Mouse (Mus musculus): ENCODE measurements around the gene Ccdc78. TPM values are rescaled to one million over a fixed set of nuclear protein-coding genes. Genes with fewer than 3 reads are reported as not detected.
A peak's percentile ranks its signal among the peaks of the same experiment; 100 is the strongest.

Ccdc78 gene
- total RNA-seq, 2 experiments from 2014 or later = not detected

DNA sequence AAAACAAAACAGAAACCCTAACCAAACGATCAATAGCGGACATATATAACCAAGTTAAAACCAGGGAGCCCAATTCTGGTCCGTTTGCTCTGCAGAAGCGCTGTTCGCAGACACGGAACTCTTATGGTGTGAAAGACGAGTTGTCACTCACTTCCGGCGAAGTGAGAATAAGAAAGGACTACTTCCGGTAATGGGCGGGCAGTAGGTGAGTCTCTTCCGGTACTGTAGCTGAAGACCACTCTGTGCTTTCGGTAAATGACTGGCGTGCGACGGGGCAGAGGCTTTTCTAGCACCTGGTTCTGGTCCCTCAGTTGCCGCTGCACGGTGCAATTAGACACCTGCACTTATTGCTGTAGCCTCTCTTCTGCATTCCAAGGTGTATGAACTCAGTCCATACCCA is 37.1 kb downstream of the Ccdc78 start, which contains the start of gene Wdr24:
TSS of gene Wdr24 (plus strand) at position 176 of the 400 bp plus-strand sequence.
- DNase-seq (ENCODE audit: extremely low spot score in 1 of 2, low spot score in 2 of 2) = peak; percentile 77 to 78
- intact Hi-C loops (cut with DNase I) = no loop called here
- H3K27ac ChIP-seq = peak within 1 kb of the TSS; percentile 75
- H3K4me3 ChIP-seq = peak within 1 kb of the TSS; percentile 72
- TF ChIP-seq CTCF (IDR thresholded peaks at IDR 0.05) = no peak

DNA sequence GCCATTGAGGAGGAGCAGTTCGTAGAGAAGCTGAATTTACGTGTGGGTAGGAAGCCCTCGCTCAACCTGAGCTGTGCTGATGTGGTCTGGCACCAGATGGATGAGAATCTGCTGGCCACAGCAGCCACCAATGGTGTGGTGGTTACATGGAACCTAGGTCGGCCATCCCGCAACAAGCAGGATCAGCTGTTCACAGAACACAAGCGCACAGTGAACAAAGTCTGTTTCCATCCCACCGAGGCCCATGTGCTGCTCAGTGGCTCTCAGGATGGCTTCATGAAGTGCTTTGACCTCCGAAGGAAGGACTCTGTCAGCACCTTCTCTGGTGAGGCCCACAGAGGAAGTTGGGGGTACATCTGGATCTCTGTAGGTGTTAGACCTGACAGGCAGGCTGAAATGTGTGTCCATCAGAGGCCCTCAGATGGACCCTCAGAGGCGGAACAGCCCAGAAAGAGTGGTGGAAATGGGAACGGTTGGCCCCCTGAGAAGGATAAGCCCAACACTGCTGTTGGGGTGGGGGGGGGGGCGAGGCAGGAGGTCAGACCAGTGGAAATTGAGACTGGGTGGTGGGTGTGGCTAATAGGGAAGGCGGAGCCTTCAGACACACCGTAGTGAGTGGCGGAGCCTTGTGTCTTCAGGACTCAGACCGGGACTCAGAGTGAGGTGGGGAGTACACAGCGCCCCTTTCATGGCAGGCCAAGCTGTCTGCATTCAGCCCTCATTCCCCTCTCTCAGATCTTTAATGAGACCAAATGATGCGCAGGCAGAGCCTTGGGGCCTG is 38.2 kb downstream of the Ccdc78 start:
- DNase-seq (ENCODE audit: extremely low spot score in 1 of 2, low spot score in 2 of 2) = no peak
- Histone ChIP-seq H3K4me3 (peak overlapping the region; percentile 72), H3K27ac (no peak overlapping the region)
- TF ChIP-seq CTCF (IDR thresholded peaks at IDR 0.05) = no peak
- intact Hi-C loops (cut with DNase I) = no loop called here

- no peak for TF ChIP-seq CTCF (IDR thresholded peaks at IDR 0.05)
- DNase-seq (ENCODE audit: extremely low spot score in 1 of 2, low spot score in 2 of 2) = no peak
- Histone ChIP-seq H3K27ac (no peak overlapping the region), H3K4me3 (no peak overlapping the region)
- intact Hi-C loops (cut with DNase I) = no loop called here
Measured at GRCm38 (mm10) chr17:25825311-25825710, 38.9 kb downstream of the Ccdc78 start.

GRCm38 (mm10) chr17:25825984-25826570 is 39.7 kb downstream of the Ccdc78 start:
- intact Hi-C loops (cut with DNase I) = no loop called here
- H3K27ac ChIP-seq = no peak overlapping the region
- H3K4me3 ChIP-seq = no peak overlapping the region
- no peak for DNase-seq (ENCODE audit: extremely low spot score in 1 of 2, low spot score in 2 of 2)
- no peak for TF ChIP-seq CTCF (IDR thresholded peaks at IDR 0.05)

- intact Hi-C loops (cut with DNase I) = no loop called here
- DNase-seq (ENCODE audit: extremely low spot score in 1 of 2, low spot score in 2 of 2) = no peak
- TF ChIP-seq CTCF (IDR thresholded peaks at IDR 0.05) = no peak
- H3K4me3 ChIP-seq = no peak overlapping the region
- H3K27ac ChIP-seq = no peak overlapping the region
Measured at GRCm38 (mm10) chr17:25827011-25827410, 40.6 kb downstream of the Ccdc78 start.

DNA sequence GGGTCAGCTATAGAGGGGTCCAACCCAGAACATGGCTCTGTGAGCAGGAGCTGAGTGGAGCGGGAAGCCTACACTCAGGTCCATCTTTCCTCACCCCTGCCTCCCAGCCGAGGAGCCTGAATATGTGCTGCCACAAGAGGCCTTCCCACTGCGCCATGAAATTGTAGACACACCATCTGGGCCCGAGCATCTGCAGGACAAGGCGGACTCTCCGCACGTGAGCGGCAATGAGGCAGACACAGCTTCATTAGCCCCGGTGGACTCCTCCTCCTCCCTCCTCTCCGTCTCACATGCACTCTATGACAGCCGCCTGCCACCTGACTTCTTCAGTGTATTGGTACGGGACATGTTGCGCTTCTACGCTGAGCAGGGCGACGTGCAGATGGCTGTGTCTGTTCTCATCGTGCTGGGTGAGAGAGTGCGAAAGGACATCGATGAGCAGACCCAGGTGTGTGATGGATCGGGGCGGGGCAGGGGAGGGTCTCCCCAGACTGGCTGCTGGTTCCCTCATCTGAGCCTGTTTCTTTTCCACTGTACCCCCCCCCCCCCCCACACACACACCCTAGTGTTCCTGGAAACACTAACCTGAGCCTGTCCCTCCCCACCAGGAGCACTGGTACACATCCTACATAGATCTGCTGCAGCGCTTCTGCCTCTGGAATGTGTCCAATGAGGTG is 41.3 kb downstream of the Ccdc78 start:
- intact Hi-C loops (cut with DNase I) = no loop called here
- no peak for DNase-seq (ENCODE audit: extremely low spot score in 1 of 2, low spot score in 2 of 2)
- no peak overlapping the region for H3K27ac ChIP-seq
- no peak for TF ChIP-seq CTCF (IDR thresholded peaks at IDR 0.05)
- H3K4me3 ChIP-seq = no peak overlapping the region

DNA sequence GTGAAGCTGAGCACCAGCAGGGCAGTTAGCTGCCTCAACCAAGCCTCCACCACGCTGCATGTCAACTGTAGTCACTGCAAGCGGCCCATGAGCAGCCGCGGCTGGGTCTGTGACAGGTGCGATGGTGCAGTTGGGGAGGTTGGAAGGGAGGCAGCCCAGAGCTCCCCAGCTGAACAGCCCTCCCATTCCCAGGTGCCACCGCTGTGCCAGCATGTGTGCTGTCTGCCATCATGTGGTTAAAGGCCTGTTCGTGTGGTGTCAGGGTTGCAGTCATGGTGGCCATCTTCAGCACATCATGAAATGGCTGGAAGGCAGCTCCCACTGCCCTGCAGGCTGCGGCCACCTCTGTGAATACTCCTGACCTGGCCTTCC is 41.8 kb downstream of the Ccdc78 start:
- intact Hi-C loops (cut with DNase I) = no loop called here
- no peak for TF ChIP-seq CTCF (IDR thresholded peaks at IDR 0.05)
- no peak for DNase-seq (ENCODE audit: extremely low spot score in 1 of 2, low spot score in 2 of 2)
- Histone ChIP-seq H3K4me3 (peak overlapping the region; percentile 67), H3K27ac (peak overlapping the region; percentile 95)

GRCm38 (mm10) chr17:25828712-25829557 is 42.6 kb downstream of the Ccdc78 start, which contains the start of gene Jmjd8:
Gene Jmjd8 (plus strand): TSS chr17:25828867.
- DNase-seq (ENCODE audit: extremely low spot score in 1 of 2, low spot score in 2 of 2) = peak; percentile 82 to 85
- Histone ChIP-seq H3K4me3 (peak within 1 kb of the TSS; percentile 67), H3K27ac (peak within 1 kb of the TSS; percentile 95)
- intact Hi-C loops (cut with DNase I) = no loop called here
- peak; percentile 51 for TF ChIP-seq CTCF (IDR thresholded peaks at IDR 0.05)

DNA sequence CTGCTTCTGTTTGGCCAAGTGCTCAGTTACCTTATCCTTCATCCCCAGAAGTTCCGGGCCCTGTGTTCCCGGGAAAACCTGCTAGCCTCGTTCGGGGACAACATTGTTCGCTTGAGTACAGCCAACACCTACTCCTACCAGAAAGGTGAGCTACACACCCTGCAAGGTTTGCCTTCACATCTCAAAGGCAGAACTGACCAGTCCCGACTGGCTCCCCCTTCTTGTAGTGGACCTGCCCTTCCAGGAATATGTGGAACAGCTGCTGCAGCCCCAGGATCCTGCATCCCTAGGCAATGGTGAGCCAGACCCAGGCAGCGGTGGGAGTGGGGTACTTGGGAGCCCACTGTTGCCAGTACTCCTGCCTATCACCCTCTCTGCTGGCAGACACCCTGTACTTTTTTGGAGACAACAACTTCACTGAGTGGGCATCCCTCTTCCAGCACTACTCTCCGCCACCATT is 43.2 kb downstream of the Ccdc78 start:
- Histone ChIP-seq H3K27ac (peak overlapping the region; percentile 95), H3K4me3 (peak overlapping the region; percentile 67)
- DNase-seq (ENCODE audit: extremely low spot score in 1 of 2, low spot score in 2 of 2) = no peak
- intact Hi-C loops (cut with DNase I) = no loop called here
- no peak for TF ChIP-seq CTCF (IDR thresholded peaks at IDR 0.05)

- TF ChIP-seq CTCF (IDR thresholded peaks at IDR 0.05) = no peak
- intact Hi-C loops (cut with DNase I) = no loop called here
- DNase-seq (ENCODE audit: extremely low spot score in 1 of 2, low spot score in 2 of 2) = no peak
- no peak overlapping the region for H3K27ac ChIP-seq
- peak overlapping the region; percentile 67; the same call in 1 of the 2 replicates for H3K4me3 ChIP-seq
Measured at GRCm38 (mm10) chr17:25830200-25830753, 43.9 kb downstream of the Ccdc78 start.
